Mouse (Mus musculus) ovary, postnatal 14 days (tissue): ENCODE measurements at regions not wholly inside any gene's neighbourhood (a gene's known extent, or its start where the extent isn't known, plus 50 kb on each side); places are given as distances from the start of the nearest gene placed in this dataset.
A peak's percentile ranks its signal among the peaks of the same experiment; 100 is the strongest.
"Not testable (repeated sequence)": the region's sequence is repeated elsewhere in the genome, so short reads cannot be mapped to it uniquely, and the experiment has no call there.

Source experiments
- DNase-seq: peaks from one replicate; pipeline ENCODE4 v3.0.0; 2022; ENCODE audit warnings: low spot score

- no peak for DNase-seq
Measured at GRCm38 (mm10) chr2:57185151-57185550, 52.3 kb upstream of the Gpd2 start.

DNA sequence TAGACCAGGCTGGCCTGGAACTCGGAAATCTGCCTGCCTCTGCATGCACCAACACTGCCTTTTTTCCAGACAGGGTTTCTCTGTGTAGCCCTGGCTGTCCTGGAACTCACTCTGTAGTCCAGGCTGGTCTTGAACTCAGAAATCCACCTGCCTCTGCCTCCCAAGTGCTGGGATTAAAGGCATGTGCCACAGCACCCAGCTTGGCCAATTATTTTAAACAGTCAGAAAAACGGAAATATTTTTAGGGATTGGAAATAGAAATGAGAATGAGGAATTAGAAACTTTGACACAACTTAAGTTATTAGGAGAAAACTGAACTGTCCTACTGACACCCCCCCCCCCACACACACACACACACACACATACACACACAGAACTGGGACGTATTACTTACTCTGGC, 54.3 kb upstream of the Gpd2 start:
- not testable (repeated sequence) for DNase-seq

GRCm38 (mm10) chr2:57181692-57182541, 55.5 kb upstream of the Gpd2 start:
- DNase-seq, result peak; percentile 92

DNA sequence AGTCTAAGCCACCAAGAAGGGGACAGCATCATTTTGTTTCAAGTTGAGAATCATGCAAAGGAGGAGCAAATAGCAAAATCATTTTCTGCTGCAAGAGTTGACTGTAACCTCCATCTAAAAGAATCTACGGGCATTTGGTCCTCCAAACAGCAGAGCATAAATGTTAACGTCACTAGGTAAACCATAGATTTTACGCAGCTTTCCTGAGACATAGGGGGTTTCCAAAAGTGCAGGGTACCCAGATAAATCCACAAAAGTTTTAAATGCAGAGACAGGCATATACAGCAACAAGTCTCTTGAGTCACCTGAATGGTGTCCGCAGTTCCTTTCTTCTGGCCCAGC, 56.1 kb upstream of the Gpd2 start:
- DNase-seq, result no peak

DNA sequence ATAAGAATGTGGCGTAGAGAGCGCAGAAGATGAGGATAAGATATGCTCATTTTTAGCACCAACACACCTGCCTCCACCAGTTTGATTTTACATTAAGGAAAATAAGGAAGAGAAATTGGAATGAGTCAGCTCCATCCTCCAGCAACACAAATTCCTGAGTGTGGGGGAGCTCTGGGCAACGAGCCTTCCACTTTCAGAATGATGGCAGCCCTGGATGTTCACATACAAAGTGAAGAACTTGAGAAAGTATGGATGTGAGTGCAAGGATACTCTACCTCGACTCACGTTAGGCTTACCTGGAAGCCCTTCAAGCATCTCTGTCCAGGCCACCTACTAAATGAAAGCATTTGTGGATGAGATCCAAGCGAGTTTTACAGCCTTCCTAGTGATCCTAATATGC, 54.3 kb upstream of the Nr4a2 start:
- no peak for DNase-seq

GRCm38 (mm10) chr2:57176547-57176946, 52.7 kb upstream of the Nr4a2 start:
- DNase-seq, result no peak

GRCm38 (mm10) chr2:57175219-57175618, 51.4 kb upstream of the Nr4a2 start:
- no peak for DNase-seq
